Mouse (Mus musculus) megakaryocyte-erythroid progenitor cell, adult 5-6 weeks (primary cell): ENCODE results near the gene Lcp1. TPM values are rescaled to one million over a fixed set of nuclear protein-coding genes. Genes with fewer than 3 reads are reported as not detected.

Experiments
- ATAC-seq: replicated peaks from 2 replicates; pipeline ENCODE4 v1.8.0; 2016; ENCODE audit warnings: mild to moderate bottlenecking, inconsistent platforms; ENCODE audit not compliant: severe bottlenecking, poor library complexity, low FRiP score, low TSS enrichment
- total RNA-seq, 2 experiments: library from RNA; stranded (forward) in 1 of 2; stranded (reverse) in 1 of 2; fragments of 200-1000, 215-1000 nt in 1 of 2; fragments of >200 nt in 1 of 2; fragmentation: Nextera tagmentation in 1 of 2; gene quantifications; 2 replicates each; pipeline ENCODE4 v1.2.3; 2014 to 2017

Gene Lcp1
- total RNA-seq, 2 experiments from 2014 or later: 21.1 to 29.8 TPM

DNA sequence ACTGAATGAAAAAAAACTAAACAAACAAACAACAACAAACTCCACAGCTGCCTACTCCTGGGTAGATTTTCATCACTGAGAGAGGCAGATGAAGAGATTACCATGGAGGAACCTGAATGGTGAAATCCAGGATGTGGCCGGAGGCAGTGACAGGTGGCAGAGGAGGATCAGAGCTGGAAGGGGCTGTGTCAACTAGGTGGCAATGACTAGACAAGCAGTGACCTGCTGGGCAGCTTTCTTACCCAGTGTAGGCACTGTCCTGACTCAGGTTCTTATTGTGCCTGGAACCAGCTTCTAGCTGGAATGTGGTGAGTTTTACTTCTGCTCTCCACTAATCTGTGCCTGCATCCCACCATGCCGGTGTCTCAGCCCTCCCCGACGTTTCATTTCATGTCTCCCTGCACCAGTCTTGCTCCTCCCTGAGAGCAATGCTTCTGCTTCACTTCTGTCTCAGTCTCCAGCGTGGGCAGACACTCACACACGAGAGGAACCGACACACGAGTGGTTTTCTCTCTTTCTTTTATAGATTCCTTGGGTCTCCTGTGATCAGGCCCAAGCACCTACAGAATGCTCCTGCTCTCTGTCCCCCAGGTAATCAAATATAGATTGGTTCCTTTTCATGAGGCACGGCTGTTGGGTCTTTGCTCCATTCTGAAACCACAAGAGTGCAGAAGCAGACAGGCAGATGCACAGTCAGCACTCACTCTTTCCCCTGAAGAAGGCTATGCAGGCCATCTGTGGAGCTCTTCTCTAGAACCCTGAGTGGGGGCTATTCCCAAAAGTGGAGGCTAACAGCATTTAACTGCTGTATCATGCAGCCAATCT, 44.0 kb downstream of the Lcp1 start:
- ATAC-seq: no peak

DNA sequence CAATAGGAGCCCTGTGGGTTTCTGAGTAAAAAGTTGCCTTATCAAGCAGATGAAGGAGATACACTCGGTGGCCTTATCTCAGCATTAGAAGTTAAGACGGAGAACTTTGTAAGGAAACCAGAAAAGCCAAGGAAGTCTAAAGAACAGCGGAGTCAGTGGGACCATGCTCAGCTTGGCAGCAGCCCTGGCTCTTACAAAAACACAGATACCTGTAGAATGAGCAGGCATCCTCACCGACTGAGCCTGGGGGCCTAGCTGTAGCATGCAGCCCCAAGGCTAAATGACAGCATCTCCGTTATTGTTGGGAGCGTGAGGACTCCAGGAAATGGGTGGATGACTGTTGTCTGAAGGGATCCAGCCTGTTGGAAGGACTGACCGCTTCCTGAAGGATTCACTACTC, 44.9 kb downstream of the Lcp1 start:
- ATAC-seq: no peak

DNA sequence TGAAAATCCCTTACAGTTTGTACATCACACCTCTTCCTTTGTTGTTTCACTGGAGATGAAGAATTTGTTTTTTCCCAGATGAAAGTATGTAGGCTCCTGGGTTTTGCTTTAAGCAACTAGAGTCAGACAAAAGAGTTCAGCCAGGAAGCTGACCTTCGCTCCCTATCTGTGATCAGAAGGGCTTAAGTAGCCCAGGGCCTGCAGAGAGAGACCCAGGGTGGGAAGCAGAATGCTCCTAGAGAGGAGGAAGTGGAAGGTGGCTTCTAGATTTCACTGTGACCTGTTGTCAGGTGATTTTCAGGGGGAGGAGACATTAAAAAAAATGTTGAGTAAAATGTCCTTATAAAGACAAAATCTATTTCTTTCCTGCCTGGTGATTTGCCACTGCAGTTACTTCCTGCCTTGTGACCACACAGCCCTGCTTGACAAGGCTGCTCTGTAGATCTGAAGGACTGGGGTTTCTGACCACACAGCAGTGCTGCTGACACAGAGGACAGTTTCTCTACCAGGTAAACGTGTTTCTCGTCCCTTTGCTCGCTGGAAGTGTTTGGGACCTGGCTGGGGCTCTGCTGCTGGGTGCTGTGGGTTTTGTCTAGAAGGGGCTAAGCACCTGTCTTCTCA, 45.6 kb downstream of the Lcp1 start:
- ATAC-seq: no peak

DNA sequence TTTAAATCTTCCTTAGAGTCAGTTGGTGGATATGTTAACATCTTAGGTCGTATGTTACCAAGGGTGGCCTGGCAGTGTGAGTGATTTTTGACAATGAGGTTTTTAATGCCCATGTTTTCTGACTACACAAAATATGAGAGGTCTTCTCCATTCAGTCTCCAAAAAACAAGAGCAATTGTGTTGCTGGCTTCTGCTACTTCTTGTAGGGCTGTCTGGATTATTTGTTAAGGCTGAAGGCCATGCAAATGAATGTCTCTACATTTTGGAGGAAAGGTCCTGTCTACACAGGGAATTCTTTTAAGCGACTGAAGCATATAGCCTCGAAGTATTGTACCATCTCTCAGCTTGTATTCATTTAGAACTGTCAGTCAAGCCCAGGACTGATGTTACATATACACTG, 46.5 kb downstream of the Lcp1 start:
- ATAC-seq: no peak

DNA sequence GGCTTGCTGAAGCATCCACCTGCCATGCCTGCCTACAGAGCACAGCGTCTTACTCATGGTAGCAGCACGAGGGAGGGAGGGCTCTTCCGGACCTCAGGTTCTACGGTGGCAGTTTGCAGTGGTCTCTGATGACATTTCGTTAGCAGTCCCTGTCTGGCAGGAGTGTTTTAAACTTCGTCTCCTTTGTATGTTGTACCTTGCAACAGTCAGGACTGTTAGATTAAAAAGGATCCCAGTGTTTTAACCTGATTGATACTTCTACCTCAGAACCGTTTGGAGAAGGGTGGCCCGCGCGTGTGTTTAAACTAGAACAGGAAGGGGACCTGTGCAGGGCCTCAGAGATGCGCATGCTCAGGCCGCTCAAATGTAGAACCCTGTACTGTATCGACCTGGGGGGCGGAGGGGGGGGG, 47.5 kb downstream of the Lcp1 start:
- ATAC-seq: peak; percentile 51

DNA sequence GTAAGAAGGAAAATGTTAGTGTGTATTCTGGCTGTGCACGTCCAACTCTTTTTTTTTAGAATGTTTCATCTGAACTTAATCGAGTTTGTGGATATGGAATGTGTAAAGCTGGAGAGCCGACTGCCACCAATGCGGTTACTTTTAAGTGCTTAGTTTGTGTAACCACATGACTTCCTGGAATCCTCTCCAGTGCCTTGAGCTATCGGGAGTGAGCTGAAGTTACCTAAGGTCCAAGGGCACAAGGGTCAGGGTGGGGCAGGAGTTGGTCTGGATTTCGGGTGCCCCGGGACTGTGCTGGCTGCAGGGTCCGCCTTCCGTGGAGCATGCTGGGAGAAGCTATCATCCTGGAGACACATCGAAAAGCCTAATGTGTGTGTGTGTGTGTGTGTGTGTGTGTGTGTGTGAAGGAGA, 47.9 kb downstream of the Lcp1 start:
- peak; percentile 56 for ATAC-seq

DNA sequence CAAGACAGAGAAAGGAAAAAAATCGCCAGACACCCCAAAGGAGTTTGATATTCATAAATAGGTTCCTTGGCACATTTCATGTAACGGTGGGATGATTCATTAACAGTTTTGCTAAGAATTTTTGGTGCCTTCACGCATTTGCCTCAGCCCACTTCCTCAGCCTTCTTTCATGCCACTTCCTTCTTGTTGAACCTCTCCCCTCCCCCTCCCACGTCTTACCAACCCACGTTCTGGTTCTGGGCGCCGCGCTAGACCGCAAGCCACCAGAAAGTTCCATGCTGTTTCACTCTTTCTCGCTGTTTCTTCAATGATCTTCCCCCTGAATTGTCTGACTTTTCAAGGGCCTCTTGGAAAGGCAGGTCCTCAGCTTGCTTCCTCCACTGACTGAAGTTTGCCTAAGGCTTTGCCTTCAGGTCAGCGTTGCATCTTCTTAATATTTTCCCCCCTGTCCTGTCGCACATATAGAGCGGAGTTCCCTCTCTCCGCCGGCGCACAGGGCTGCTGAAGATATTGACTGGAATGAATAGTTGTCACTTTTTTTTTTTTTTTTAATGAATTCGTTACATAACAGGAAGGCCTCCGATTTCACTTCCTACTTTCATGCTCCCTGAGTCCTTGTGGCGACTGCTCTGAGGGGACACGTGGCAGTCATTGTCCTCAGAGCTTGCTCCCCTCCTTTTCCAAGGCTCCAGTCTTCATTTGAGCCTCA, 48.5 kb downstream of the Lcp1 start:
- peak; percentile 47 for ATAC-seq

DNA sequence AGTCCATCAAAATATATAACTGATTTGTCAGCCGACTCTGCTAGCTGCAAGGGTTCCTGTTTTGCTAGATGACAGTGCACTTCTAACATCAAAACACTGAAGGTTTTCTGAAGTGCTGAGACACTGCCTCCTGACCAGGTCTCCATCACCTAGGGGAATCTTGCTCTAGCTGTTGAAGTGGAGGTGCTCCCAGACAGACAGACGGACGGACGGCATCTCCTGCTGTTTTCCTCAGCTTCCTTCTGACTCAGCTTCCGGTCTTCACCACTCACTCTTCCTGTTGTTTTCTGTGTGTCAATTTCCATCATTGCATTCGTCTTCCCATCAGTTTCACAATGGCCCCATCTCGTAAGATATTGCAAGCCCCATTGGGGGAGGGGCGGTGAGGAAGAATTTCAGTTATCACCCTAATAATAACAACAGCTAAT, 49.7 kb downstream of the Lcp1 start:
- no peak for ATAC-seq

DNA sequence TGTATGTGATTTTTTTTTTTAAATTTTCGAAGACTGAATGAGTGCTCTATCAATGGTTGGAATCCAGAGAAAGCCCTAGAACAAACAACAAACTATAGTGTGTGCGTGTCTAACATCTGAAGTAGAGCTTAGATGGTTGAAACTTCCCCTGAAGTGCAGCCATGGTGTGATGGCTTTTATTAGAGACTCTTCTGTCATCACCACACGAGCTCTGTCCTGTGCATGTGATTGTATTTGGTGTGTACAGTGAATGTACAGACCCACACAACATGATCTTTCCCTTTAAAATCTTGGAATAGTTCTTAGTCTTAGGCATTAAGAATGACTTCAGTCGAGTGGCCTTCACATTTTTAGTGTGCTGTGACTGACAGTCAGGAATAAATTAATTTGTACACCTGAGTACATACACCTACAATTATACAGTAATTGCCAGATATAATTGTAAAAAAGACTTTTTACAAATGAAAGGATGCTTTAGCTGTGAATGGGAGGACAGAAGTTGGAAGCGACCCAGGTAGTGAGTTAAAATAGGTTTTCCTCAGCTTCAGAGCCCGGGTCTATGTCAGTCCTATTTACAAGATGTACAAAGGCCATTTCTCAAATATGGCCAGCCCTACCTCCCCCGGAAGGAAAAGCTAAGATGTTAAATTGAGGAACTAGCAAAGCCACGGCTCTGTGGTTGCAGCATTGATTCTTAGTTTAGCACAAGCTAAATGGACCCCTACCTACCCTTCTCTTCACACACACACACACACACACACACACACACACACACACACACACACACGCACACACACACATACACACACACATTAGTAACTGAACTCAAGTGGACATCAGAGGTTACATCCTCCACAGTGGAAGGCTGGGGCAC, 50.4 kb downstream of the Lcp1 start:
- no peak for ATAC-seq

DNA sequence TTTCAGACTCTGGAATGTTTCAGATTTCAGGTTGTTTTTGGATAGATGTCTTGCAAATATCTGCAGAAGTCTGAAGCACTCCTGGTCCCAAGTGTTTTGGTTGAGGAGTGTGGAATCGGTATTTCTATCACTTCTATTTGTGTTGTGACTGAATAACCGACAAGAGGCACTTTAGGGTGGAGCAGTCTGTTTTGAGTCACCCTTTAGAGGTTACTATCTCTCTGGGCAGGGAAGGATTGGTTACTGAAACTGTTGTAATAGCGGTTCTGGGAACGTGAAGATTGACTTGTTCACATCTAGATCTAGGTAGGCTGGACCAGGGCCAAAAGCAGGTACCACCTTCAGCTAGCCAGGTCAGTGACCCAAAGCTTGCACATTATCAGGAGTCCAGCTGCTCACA, 51.5 kb downstream of the Lcp1 start:
- no peak for ATAC-seq

DNA sequence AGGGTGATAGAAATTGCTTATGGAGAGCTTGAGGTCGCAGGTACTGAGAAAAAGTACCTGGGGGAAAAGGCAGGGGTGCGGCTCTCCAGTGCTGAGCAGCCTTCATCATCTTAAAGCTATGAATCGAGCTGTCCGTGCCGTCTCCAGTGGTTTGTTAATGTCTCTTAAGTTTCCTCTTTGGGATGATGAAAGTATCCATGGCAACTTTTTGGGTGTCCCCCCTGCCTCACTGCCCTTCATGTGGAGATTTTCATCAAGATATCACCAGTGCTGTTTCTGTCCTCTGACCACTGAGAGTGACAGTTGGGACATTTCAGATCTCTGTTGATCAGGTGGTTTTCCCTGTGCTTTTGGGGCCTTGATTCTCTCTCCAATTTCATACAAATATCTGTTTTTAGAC, 51.9 kb downstream of the Lcp1 start:
- no peak for ATAC-seq

DNA sequence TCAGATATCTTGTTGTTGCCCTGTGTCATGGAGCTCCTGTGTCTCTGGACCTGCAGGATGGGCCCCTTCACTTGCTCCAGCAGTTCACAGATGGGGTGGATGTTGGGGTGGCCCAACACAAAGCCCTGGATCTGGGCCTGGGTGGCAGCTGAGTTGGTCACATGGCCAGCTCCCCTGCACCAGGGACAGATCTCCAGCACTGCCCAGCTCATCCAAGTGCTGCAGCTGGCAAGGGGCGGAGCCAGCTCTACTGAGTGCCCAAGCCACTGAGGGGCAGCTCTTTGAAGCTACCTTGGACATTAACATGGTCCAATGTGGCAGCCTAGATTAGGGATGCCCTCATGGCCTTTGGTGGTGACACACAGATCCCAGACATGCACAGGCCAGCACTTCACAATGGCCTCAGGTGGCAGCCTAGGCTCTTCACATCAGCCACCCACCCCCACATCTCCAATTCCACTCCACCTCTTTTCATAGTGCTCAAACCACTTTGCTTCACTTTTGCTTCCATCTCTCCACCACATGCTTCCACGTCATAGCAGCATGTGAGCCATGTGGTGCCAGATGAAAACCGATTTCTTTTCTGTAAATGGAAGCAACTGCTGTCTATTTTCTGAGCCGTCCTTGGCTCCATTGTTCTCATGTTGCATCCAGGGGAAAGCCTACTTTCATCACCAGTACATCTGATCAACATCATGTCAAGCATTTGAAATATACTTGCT, 53.3 kb downstream of the Lcp1 start:
- no peak for ATAC-seq

DNA sequence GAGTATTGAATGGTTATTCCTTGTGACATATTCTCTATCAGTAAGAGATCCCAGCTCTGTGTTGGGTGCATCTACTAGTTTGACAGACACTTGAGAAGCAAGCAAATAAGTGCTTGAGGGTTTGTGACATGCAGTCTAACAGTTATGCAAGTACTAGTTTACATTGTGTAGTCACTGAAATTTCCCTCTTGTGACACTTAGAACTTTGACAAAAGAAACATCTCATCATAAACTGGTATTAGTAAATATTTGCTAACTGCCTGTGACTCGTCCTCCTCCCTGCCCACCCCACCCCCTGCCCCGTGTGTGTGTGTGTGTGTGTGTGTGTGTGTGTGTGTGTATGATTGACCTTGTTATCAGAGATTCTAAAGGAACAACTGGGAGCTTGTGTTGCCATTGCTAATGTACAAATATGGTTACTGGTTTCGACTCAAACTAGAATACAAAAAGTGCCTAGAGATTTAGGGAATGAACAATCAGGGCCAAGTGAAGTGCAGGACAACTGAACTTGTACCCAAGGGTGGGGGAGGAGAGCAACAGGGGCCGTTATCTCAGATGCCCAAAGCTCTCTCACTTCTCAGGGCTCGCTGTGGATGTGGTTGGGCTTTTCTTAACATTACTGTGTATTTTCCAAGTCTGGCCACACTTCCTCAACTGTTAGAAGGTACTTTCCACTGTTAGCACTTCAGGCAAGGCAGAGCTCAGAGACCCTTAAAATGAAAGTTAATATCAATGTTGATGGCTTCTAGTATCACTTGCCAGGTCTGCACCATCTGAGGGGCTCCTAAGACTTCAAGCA, 55.1 kb downstream of the Lcp1 start:
- peak; percentile 72 for ATAC-seq

DNA sequence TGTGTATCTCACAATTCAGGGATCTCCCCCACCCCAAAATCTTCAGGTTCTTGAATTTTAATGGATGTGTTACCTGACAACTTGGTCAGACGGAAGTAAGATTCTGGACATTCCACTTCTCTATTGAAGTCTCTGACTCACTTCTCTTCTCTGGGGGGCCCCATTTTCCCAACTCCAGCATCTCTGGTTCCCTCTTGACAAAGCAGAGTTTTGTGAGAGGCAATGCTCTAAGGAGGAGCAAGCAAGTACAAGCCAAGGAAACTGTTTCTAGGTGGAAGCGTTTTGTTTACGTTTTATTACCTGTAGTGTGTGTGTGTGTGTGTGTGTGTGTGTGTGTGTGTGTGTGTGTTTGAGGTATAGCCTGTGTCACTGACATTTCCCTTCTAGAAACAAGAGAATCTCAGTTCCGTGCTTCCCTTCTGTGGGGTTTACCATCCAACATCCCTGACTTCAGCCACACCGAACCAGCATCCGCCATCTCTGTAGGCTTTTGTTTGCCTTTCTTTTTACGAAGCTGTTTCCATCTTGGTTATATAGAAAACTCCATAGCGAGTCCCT, 56.0 kb downstream of the Lcp1 start:
- no peak for ATAC-seq

DNA sequence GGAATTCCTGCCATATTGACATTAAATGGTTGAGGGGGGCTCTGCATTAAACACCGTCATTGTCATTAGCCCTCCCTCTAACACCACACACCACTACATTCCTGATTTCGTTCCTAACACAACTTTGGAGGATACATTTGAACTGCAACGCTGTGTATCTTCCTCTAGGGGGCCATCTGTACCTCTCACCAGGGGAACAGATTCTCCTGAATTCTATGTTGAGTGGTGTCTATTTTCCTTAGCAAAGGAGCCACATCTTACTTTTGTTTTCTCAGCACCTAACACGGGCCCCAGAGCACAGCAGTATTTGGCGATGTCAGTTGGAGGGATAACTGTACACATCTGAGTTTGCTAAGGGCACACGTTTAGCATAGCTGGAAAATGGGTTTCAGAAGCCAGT, 57.6 kb downstream of the Lcp1 start:
- ATAC-seq: peak; percentile 66

DNA sequence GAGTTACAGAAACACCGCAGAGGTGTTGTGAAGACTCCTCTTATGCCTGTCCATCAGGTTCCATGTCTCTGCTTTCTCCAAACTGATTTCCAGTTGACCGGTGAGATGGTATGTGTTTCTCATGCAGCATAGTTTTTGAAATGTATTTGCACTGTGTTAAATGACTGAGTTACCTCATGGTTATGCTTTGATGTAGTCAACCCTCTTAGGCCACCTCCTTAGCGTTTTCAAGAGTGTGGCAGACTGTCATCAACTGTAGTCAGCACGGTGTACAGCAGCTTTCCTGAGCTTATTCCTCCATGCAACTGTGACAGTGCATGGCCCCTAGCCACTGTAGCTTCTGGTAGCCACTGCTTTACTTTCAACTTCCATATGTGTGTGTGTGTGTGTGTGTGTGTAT, 58.1 kb downstream of the Lcp1 start:
- ATAC-seq: no peak

DNA sequence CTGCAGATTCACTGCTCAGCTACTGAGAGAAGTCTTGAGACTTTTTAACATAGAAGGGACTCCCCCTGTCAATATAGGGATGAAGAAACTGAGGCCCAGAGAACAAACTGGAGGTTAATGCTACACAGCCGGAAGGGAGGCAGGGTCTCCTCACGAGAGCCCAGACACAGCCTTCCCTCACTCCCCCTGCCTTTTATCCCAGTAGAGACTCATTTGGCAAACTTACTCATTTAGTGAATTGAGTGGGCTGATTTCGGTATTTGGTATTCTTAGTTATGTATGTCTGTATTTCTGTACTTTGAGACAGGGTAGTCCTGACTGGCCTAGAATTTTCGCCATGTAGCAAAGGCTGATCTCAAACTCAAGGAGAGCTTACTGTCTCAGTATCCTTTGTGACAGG, 59.8 kb downstream of the Lcp1 start:
- ATAC-seq: no peak

DNA sequence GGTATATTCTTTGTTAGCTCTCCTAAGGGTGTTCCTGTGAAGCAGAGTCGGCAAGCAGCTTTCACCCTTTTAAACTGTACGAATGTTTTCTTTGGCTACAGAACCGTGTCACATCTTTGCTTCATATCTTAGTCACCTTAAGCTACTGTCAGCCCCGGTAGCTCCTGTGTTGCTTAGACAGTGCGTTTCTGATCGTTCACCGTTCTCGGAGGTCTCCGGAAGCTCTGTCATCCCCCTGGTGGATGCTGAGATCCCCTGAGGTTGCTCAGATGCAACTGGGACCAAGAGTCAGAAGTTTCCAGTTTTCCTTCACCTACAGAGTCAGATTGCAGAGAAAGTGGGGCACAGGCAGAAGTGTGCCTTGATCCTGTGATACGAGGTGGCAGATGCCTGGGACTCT, 61.5 kb downstream of the Lcp1 start:
- ATAC-seq: no peak
